Mouse (Mus musculus) kidney, embryonic 16.5 days (tissue): Measurements from ENCODE around the gene Spata21. TPM values are rescaled to one million over a fixed set of nuclear protein-coding genes. Genes with fewer than 3 reads are reported as not detected.

Source experiments
- ATAC-seq: fragments of 200-750 bp; cut with Nextera tagmentation; 2 replicates; pipeline ENCODE4 v1.8.0; 2017; ENCODE audit warnings: moderate TSS enrichment; ENCODE audit not compliant: low FRiP score, low TSS enrichment
- H3K27ac ChIP-seq: fragments of 300-500 bp; sonication (generic); 2 replicates; pipeline ENCODE4 v1.5.1; 2014; ENCODE audit warnings: low read length
- H3K27me3 ChIP-seq: fragments of 300-500 bp; sonication (generic); 2 replicates; pipeline ENCODE4 v1.6.1; 2014; ENCODE audit warnings: low read length, control low read depth, mixed read lengths; ENCODE audit not compliant: insufficient read depth
- H3K36me3 ChIP-seq: fragments of 300-500 bp; sonication (generic); 2 replicates; pipeline ENCODE4 v1.6.1; 2014; ENCODE audit warnings: low read length, control low read depth, mixed read lengths; ENCODE audit not compliant: insufficient read depth
- H3K4me1 ChIP-seq: fragments of 300-500 bp; sonication (generic); 2 replicates; pipeline ENCODE4 v1.6.1; 2014; ENCODE audit warnings: low read length, control low read depth, mixed read lengths; ENCODE audit not compliant: insufficient read depth
- H3K4me2 ChIP-seq: fragments of 300-500 bp; sonication (generic); replicated peaks from 2 replicates; pipeline ENCODE4 v1.6.1; 2014; ENCODE audit warnings: low read depth, low read length
- H3K4me3 ChIP-seq: fragments of 300-500 bp; sonication (generic); 2 replicates; pipeline ENCODE4 v1.5.1; 2014; ENCODE audit warnings: mild to moderate bottlenecking, low read length
- H3K9ac ChIP-seq: fragments of 300-500 bp; sonication (generic); replicated peaks from 2 replicates; pipeline ENCODE4 v1.6.1; 2014; ENCODE audit warnings: low read length
- H3K9me3 ChIP-seq: fragments of 300-500 bp; sonication (generic); 2 replicates; pipeline ENCODE4 v1.6.1; 2016; ENCODE audit warnings: low read length, control low read depth
- WGBS: fragments of 180-500 bp; shearing (Covaris S2); extraction: QIAGEN DNeasy Blood & Tissue Kit; methylation state at CpG from one replicate; pipeline ENCODE4 v1.1.7; 2014; 5-methylcytosine and 5-hydroxymethylcytosine counted together
- polyA plus RNA-seq: library from polyadenylated mRNA; unstranded; fragments of >200 nt; fragmentation: Nextera tagmentation; extraction: Ambion mirVana; gene quantifications from 2 replicates; pipeline ENCODE4 v1.2.1, GENCODE M21; 2015

Spata21 gene
- polyA plus RNA-seq, 1 experiment from 2014 or later = 0.51 TPM

DNA sequence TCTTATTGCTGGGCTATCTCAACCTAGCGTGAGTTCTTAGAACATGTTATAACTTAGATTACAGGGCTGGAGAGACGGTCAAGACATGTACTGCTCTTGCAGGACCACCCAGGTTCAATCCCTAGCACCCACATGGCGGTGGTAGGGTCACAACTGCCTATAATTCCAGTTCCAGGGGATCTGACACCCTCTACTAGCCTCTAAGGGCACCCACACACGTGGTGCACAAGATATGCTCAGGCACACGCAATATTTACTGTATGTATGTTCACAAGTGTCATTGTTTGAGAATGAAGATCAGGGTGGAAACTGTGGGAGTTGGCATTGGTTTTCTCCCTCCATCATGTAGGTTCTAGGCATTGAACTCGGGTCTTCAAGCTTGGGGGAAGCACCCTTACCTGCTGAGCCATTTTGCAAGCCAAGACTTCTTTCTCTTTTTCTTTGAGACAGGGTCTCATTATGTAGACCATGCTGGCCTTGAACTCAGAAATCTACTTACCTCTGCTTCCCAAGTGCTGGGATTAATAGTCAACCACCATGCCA lies 58.4 kb downstream of the Spata21 start:
- ATAC-seq = no peak
- no peak overlapping the region; the same call in 1 of the 2 replicates for H3K4me3 ChIP-seq
- H3K9me3 ChIP-seq = no peaks in the 10 kb centered on the region
- peak overlapping the region; percentile 80 for H3K4me2 ChIP-seq
- H3K36me3 ChIP-seq = no peaks in the 10 kb centered on the region
- H3K4me1 ChIP-seq = peaks cover 23% of the 10 kb centered on the region
- 97% methylated on average over 6 of the region's 6 CpGs for WGBS
- H3K9ac ChIP-seq = peak overlapping the region; percentile 96; the same call in 1 of the 2 replicates
- no peaks in the 10 kb centered on the region for H3K27me3 ChIP-seq
- no peak overlapping the region; the same call in 1 of the 2 replicates for H3K27ac ChIP-seq

GRCm38 (mm10) chr4:141147112-141148008 lies 59.2 kb downstream of the Spata21 start, which contains the start of gene Fbxo42:
Gene Fbxo42, plus strand, starts transcription at chr4:141147913.
- peak within 1 kb of the TSS; percentile 96 for H3K27ac ChIP-seq
- H3K27me3 ChIP-seq = no peaks in the 10 kb centered on the region
- 11% methylated on average over 39 of the region's 58 CpGs for WGBS
- H3K36me3 ChIP-seq = no peaks in the 10 kb centered on the region
- H3K4me2 ChIP-seq = peak within 1 kb of the TSS; percentile 80
- peak within 1 kb of the TSS; percentile 98 for H3K4me3 ChIP-seq
- peak within 1 kb of the TSS; percentile 96 for H3K9ac ChIP-seq
- peaks cover 23% of the 10 kb centered on the region for H3K4me1 ChIP-seq
- no peaks in the 10 kb centered on the region for H3K9me3 ChIP-seq
- ATAC-seq = peak; percentile 87

DNA sequence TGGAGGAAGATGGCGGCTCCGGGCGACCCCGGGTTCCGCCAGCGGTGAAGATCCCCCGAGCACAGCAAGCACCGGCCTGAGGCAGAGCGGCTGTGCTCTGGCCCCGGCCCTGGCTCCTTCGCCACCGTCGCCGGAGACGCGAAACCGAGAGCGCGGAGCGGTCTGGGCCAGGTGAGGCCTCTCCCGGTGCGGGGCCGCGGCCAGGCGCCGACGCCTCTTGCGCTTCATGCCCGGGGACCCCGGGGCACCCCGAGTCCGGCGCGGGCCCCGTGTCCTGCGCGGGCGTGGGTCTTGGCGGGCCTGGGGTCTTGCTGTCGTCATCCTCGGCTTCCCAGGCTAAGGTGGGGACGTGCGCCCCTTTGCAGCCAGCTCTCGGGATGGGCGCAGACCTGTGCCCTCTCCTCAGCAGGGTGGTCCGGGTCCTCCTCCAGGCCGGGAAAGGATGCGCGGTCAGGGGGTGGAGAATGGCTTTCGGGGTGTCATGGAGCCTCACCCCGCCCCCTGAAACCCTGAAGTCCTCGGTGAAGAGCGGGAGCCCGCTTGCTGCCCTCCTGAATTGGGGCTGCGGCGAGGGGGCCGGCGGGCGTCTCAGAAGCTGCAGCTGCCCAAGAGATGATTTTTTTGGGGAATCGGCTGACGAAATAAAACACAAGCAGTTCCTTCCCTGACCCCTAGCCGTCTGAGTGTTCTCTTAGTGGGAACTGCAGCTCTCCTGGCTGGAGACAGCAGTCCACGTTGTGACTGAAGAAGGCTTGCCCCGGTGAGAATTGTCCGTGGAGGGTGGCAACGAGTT lies 60.1 kb downstream of the Spata21 start:
- WGBS = under 1% methylated on average over 61 of the region's 66 CpGs
- ATAC-seq = peak; percentile 85

DNA sequence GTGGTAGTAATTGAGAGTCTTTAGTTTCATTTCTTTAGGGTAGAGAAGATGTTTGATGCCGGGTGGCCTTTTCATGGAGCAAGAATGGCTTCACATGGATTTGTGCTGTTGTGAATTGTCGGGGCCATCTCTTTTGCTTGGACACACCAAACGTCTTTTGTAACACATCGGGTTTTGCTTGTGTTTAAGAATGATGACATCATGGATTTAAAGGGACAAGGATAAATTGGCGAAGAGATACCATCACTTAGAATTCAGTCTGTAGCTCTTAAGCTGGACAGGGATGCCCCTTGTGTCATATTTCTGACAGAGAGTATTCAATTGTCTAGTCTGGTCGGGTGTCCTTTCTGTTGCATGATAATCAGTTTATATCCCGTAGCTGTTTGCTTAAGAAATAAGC lies 61.0 kb downstream of the Spata21 start:
- 30% methylated on average over 7 of the region's 7 CpGs for WGBS
- H3K27ac ChIP-seq = no peak overlapping the region
- ATAC-seq = no peak

More for the DNA sequence above, 60.1 kb downstream of the Spata21 start:
- peak overlapping the region; percentile 96 for H3K27ac ChIP-seq
- peaks cover 20% of the 10 kb centered on the region; the same call in 1 of the 2 replicates for H3K4me1 ChIP-seq
- peak overlapping the region; percentile 98 for H3K4me3 ChIP-seq
- H3K4me2 ChIP-seq = peak overlapping the region; percentile 80
- peak overlapping the region; percentile 96 for H3K9ac ChIP-seq
- H3K9me3 ChIP-seq = no peaks in the 10 kb centered on the region
- H3K36me3 ChIP-seq = no peaks in the 10 kb centered on the region
- H3K27me3 ChIP-seq = no peaks in the 10 kb centered on the region

DNA sequence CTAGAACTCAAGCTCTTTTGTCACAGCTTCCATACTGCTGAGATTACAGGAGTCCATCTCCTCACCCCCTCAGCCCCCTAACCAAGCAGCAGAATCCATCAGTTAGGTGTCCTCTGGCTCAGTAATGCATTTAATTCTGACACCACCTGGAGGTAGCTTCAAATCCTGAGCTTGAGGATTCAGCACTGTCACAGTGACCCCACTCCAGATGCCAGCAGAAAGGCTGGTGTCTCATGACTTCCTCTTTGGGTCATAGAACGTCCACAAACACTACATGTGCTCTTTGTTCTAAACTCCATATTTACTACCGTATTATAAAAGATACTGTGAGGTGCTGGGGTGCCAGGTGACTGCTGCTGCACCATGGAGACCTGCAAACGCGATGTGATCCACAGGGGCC lies 69.4 kb downstream of the Spata21 start:
- Histone ChIP-seq H3K4me2 (no peak overlapping the region), H3K4me1 (peaks cover 6% of the 10 kb centered on the region), H3K36me3 (no peaks in the 10 kb centered on the region), H3K4me3 (no peak overlapping the region), H3K9ac (no peak overlapping the region), H3K9me3 (no peaks in the 10 kb centered on the region), H3K27ac (no peak overlapping the region), H3K27me3 (no peaks in the 10 kb centered on the region)
- no peak for ATAC-seq
- 69% methylated on average over 4 of the region's 4 CpGs for WGBS

More for the DNA sequence above, 61.0 kb downstream of the Spata21 start:
- Histone ChIP-seq H3K4me2 (peak overlapping the region; percentile 80), H3K4me3 (peak overlapping the region; percentile 98), H3K4me1 (peaks cover 20% of the 10 kb centered on the region; the same call in 1 of the 2 replicates), H3K9ac (peak overlapping the region; percentile 96), H3K9me3 (no peaks in the 10 kb centered on the region), H3K27me3 (no peaks in the 10 kb centered on the region), H3K36me3 (no peaks in the 10 kb centered on the region)

- Histone ChIP-seq H3K9me3 (no peaks in the 10 kb centered on the region), H3K4me2 (no peak overlapping the region), H3K27ac (0 out of 2 replicates have a peak overlapping the region, but pooled peaks have one; percentile 2), H3K4me3 (no peak overlapping the region), H3K9ac (no peak overlapping the region), H3K4me1 (peaks cover 6% of the 10 kb centered on the region), H3K27me3 (no peaks in the 10 kb centered on the region), H3K36me3 (no peaks in the 10 kb centered on the region)
- 83% methylated on average over 2 of the region's 2 CpGs for WGBS
- no peak for ATAC-seq
Measured at GRCm38 (mm10) chr4:141158609-141159008, 70.5 kb downstream of the Spata21 start.

DNA sequence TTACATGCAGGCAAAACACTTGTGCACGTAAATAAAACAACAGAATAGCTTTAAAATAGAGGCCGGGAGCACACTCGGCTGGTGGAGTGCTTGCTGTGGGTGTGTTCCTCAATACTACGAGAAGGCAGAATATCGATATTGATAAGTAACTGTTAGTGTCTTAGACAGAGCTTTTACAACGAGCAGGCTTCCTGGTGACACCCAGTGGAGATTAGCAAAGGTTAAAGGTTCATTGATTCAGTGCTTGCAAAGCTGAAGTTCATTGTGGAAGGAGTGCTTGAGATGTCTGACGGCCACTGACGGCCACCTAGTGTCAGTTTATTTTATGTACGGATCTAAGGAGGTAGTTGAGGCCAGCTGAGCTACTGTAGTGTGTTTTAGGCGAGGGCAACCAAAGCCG lies 71.0 kb downstream of the Spata21 start:
- 52% methylated on average over 11 of the region's 11 CpGs for WGBS
- Histone ChIP-seq H3K9ac (no peak overlapping the region), H3K9me3 (no peaks in the 10 kb centered on the region), H3K4me1 (peaks cover 6% of the 10 kb centered on the region), H3K27me3 (no peaks in the 10 kb centered on the region), H3K4me2 (no peak overlapping the region), H3K36me3 (no peaks in the 10 kb centered on the region), H3K27ac (0 out of 2 replicates have a peak overlapping the region, but pooled peaks have one; percentile 2), H3K4me3 (no peak overlapping the region)
- no peak for ATAC-seq

- H3K27me3 ChIP-seq = no peaks in the 10 kb centered on the region
- H3K4me1 ChIP-seq = peaks cover 6% of the 10 kb centered on the region
- H3K9me3 ChIP-seq = 0 out of 2 replicates have a peak, but pooled peaks cover under 1% of the 10 kb centered on the region
- 0 out of 2 replicates have a peak overlapping the region, but pooled peaks have one; percentile 47 for H3K27ac ChIP-seq
- no peak overlapping the region for H3K9ac ChIP-seq
- no peak overlapping the region for H3K4me3 ChIP-seq
- ATAC-seq = no peak
- 42% methylated on average over 5 of the region's 5 CpGs for WGBS
- no peaks in the 10 kb centered on the region for H3K36me3 ChIP-seq
- H3K4me2 ChIP-seq = no peak overlapping the region
Measured at GRCm38 (mm10) chr4:141159666-141160065, 71.5 kb downstream of the Spata21 start.

- Histone ChIP-seq H3K4me1 (peaks cover 6% of the 10 kb centered on the region), H3K27me3 (no peaks in the 10 kb centered on the region), H3K9ac (no peak overlapping the region), H3K36me3 (no peaks in the 10 kb centered on the region), H3K4me2 (no peak overlapping the region), H3K9me3 (0 out of 2 replicates have a peak, but pooled peaks cover 3% of the 10 kb centered on the region), H3K27ac (no peak overlapping the region), H3K4me3 (no peak overlapping the region)
- 76% methylated on average over 4 of the region's 4 CpGs for WGBS
- no peak for ATAC-seq
Measured at GRCm38 (mm10) chr4:141160193-141160592, 72.1 kb downstream of the Spata21 start.
